Mouse (Mus musculus) heart, adult 10 weeks (tissue): Measurements from ENCODE around the gene 2310033P09Rik. TPM values are rescaled to one million over a fixed set of nuclear protein-coding genes. Genes with fewer than 3 reads are reported as not detected.

Source experiments
- polyA plus RNA-seq: library from polyadenylated mRNA; stranded (reverse); fragments of 350-450 nt; fragmentation: Illumina TruSeq; extraction: RNeasy Lipid Tissue Mini Kit (QIAGEN cat#74804); gene quantifications from one replicate; pipeline ENCODE4 v1.2.3, GENCODE M21; 2014; ENCODE audit warnings: low read depth, low replicate concordance

Gene 2310033P09Rik
- 11.9 TPM for polyA plus RNA-seq

GRCm38 (mm10) chr11:59208153-59208831 lies at the start of gene 2310033P09Rik:
Gene 2310033P09Rik (plus strand): TSS chr11:59208321.

GRCm38 (mm10) chr11:59163255-59164236 lies 44.6 kb upstream of the 2310033P09Rik start, which contains the start of gene Iba57:
Gene Iba57 (minus strand): TSS chr11:59163739.

GRCm38 (mm10) chr11:59182864-59183331 lies 25.2 kb upstream of the 2310033P09Rik start, which contains the start of gene Gjc2:
Gene Gjc2 (minus strand): TSS chr11:59183213.

GRCm38 (mm10) chr11:59192059-59192386 lies 16.1 kb upstream of the 2310033P09Rik start, which contains the start of gene Guk1:
Gene Guk1 (minus strand): TSS chr11:59192212.

GRCm38 (mm10) chr11:59202081-59202995 lies 5.8 kb upstream of the 2310033P09Rik start, which contains the start of gene Mrpl55:
Gene Mrpl55 (plus strand): TSS chr11:59202486.

GRCm38 (mm10) chr11:59228122-59228953 lies 20.2 kb downstream of the 2310033P09Rik start, which contains the start of gene Arf1:
Gene Arf1 (minus strand): TSS chr11:59228270.

Other genes starting within 250 kb of the 2310033P09Rik start
- gene Trim11, start 230.2 kb upstream of the 2310033P09Rik start, polyA plus RNA-seq: 21.1 TPM
- gene Obscn, start 71.9 kb upstream of the 2310033P09Rik start, polyA plus RNA-seq: 444 TPM
- gene Iba57, start 44.6 kb upstream of the 2310033P09Rik start, polyA plus RNA-seq: 14.1 TPM
- 0.55 TPM for gene Gjc2, start 25.1 kb upstream of the 2310033P09Rik start, polyA plus RNA-seq
- 107 TPM for gene Guk1, start 16.1 kb upstream of the 2310033P09Rik start, polyA plus RNA-seq
- gene Mrpl55, start 5.8 kb upstream of the 2310033P09Rik start, polyA plus RNA-seq: 135 TPM
- 279 TPM for gene Arf1, start 19.9 kb downstream of the 2310033P09Rik start, polyA plus RNA-seq
- gene Wnt3a, start 82.4 kb downstream of the 2310033P09Rik start, polyA plus RNA-seq: not detected
- 4.0 TPM for gene Wnt9a, start 98.6 kb downstream of the 2310033P09Rik start, polyA plus RNA-seq
- gene Prss38, start 167.3 kb downstream of the 2310033P09Rik start, polyA plus RNA-seq: not detected
- 11.3 TPM for gene Jmjd4, start 241.7 kb downstream of the 2310033P09Rik start, polyA plus RNA-seq
- gene Snap47, start 242.9 kb downstream of the 2310033P09Rik start, polyA plus RNA-seq: 46.1 TPM